Mouse (Mus musculus): ENCODE measurements around the gene Ssr2. TPM values are rescaled to one million over a fixed set of nuclear protein-coding genes. Genes with fewer than 3 reads are reported as not detected.
"Not testable (repeated sequence)": the region's sequence is repeated elsewhere in the genome, so short reads cannot be mapped to it uniquely, and the experiment has no call there.

Gene Ssr2
- total RNA-seq, 1 experiment from 2014 or later = 110 TPM

GRCm38 (mm10) chr3:88578498-88579424, 3.1 kb downstream of the Ssr2 start:
- no peak for ATAC-seq (replicated peaks in 1 of 2; ENCODE audit: insufficient read depth in 1 of 2, low FRiP score in 2 of 2, low TSS enrichment in 1 of 2, low read depth in 1 of 2, poor library complexity in 2 of 2, severe bottlenecking in 2 of 2)

GRCm38 (mm10) chr3:88579454-88580117, 3.9 kb downstream of the Ssr2 start:
- peak; percentile 74 to 93 for ATAC-seq (replicated peaks in 1 of 2; ENCODE audit: insufficient read depth in 1 of 2, low FRiP score in 2 of 2, low TSS enrichment in 1 of 2, low read depth in 1 of 2, poor library complexity in 2 of 2, severe bottlenecking in 2 of 2)

- no peak for ATAC-seq (replicated peaks in 1 of 2; ENCODE audit: insufficient read depth in 1 of 2, low FRiP score in 2 of 2, low TSS enrichment in 1 of 2, low read depth in 1 of 2, poor library complexity in 2 of 2, severe bottlenecking in 2 of 2)
Observed at GRCm38 (mm10) chr3:88585769-88586168, 10.1 kb downstream of the Ssr2 start.

GRCm38 (mm10) chr3:88586640-88587039, 11.0 kb downstream of the Ssr2 start:
- no peak for ATAC-seq (replicated peaks in 1 of 2; ENCODE audit: insufficient read depth in 1 of 2, low FRiP score in 2 of 2, low TSS enrichment in 1 of 2, low read depth in 1 of 2, poor library complexity in 2 of 2, severe bottlenecking in 2 of 2)

- no peak for ATAC-seq (replicated peaks in 1 of 2; ENCODE audit: insufficient read depth in 1 of 2, low FRiP score in 2 of 2, low TSS enrichment in 1 of 2, low read depth in 1 of 2, poor library complexity in 2 of 2, severe bottlenecking in 2 of 2)
Observed at GRCm38 (mm10) chr3:88590246-88590645, 14.6 kb downstream of the Ssr2 start.

- no peak for ATAC-seq (replicated peaks in 1 of 2; ENCODE audit: insufficient read depth in 1 of 2, low FRiP score in 2 of 2, low TSS enrichment in 1 of 2, low read depth in 1 of 2, poor library complexity in 2 of 2, severe bottlenecking in 2 of 2)
Observed at GRCm38 (mm10) chr3:88591044-88591443, 15.4 kb downstream of the Ssr2 start.

- peak; percentile 42 to 63; a peak in 2 of 4 replicates for ATAC-seq (replicated peaks in 1 of 2; ENCODE audit: insufficient read depth in 1 of 2, low FRiP score in 2 of 2, low TSS enrichment in 1 of 2, low read depth in 1 of 2, poor library complexity in 2 of 2, severe bottlenecking in 2 of 2)
Observed at GRCm38 (mm10) chr3:88591950-88592731, 16.5 kb downstream of the Ssr2 start.

- ATAC-seq (replicated peaks in 1 of 2; ENCODE audit: insufficient read depth in 1 of 2, low FRiP score in 2 of 2, low TSS enrichment in 1 of 2, low read depth in 1 of 2, poor library complexity in 2 of 2, severe bottlenecking in 2 of 2) = no peak; a peak in 1 of 4 replicates
Observed at GRCm38 (mm10) chr3:88592942-88593576, 17.4 kb downstream of the Ssr2 start.

- ATAC-seq (replicated peaks in 1 of 2; ENCODE audit: insufficient read depth in 1 of 2, low FRiP score in 2 of 2, low TSS enrichment in 1 of 2, low read depth in 1 of 2, poor library complexity in 2 of 2, severe bottlenecking in 2 of 2) = no peak
Observed at GRCm38 (mm10) chr3:88593893-88594580, 18.4 kb downstream of the Ssr2 start.

GRCm38 (mm10) chr3:88596547-88596946, 20.9 kb downstream of the Ssr2 start:
- ATAC-seq (replicated peaks in 1 of 2; ENCODE audit: insufficient read depth in 1 of 2, low FRiP score in 2 of 2, low TSS enrichment in 1 of 2, low read depth in 1 of 2, poor library complexity in 2 of 2, severe bottlenecking in 2 of 2) = not testable (repeated sequence)

- ATAC-seq (replicated peaks in 1 of 2; ENCODE audit: insufficient read depth in 1 of 2, low FRiP score in 2 of 2, low TSS enrichment in 1 of 2, low read depth in 1 of 2, poor library complexity in 2 of 2, severe bottlenecking in 2 of 2) = no peak
Observed at GRCm38 (mm10) chr3:88602466-88602865, 26.8 kb downstream of the Ssr2 start.

GRCm38 (mm10) chr3:88603714-88604161, 28.1 kb downstream of the Ssr2 start:
- peak; percentile 52 for ATAC-seq (replicated peaks in 1 of 2; ENCODE audit: insufficient read depth in 1 of 2, low FRiP score in 2 of 2, low TSS enrichment in 1 of 2, low read depth in 1 of 2, poor library complexity in 2 of 2, severe bottlenecking in 2 of 2)

GRCm38 (mm10) chr3:88604863-88605262, 29.2 kb downstream of the Ssr2 start:
- no peak for ATAC-seq (replicated peaks in 1 of 2; ENCODE audit: insufficient read depth in 1 of 2, low FRiP score in 2 of 2, low TSS enrichment in 1 of 2, low read depth in 1 of 2, poor library complexity in 2 of 2, severe bottlenecking in 2 of 2)

- not testable (repeated sequence) for ATAC-seq (replicated peaks in 1 of 2; ENCODE audit: insufficient read depth in 1 of 2, low FRiP score in 2 of 2, low TSS enrichment in 1 of 2, low read depth in 1 of 2, poor library complexity in 2 of 2, severe bottlenecking in 2 of 2)
Observed at GRCm38 (mm10) chr3:88605666-88606065, 30.0 kb downstream of the Ssr2 start, which contains the start of gene Arhgef2. TSS of gene Arhgef2 (plus strand) at chr3:88605966.

- ATAC-seq (replicated peaks in 1 of 2; ENCODE audit: insufficient read depth in 1 of 2, low FRiP score in 2 of 2, low TSS enrichment in 1 of 2, low read depth in 1 of 2, poor library complexity in 2 of 2, severe bottlenecking in 2 of 2) = peak; percentile 87 to 91
Observed at GRCm38 (mm10) chr3:88607065-88607757, 31.5 kb downstream of the Ssr2 start.

- ATAC-seq (replicated peaks in 1 of 2; ENCODE audit: insufficient read depth in 1 of 2, low FRiP score in 2 of 2, low TSS enrichment in 1 of 2, low read depth in 1 of 2, poor library complexity in 2 of 2, severe bottlenecking in 2 of 2) = no peak; a peak in 1 of 4 replicates
Observed at GRCm38 (mm10) chr3:88607758-88608138, 32.1 kb downstream of the Ssr2 start.
